Mouse (Mus musculus): Measurements from ENCODE around the gene Hsd17b14. TPM values are rescaled to one million over a fixed set of nuclear protein-coding genes. Genes with fewer than 3 reads are reported as not detected.
"Not testable (repeated sequence)": the region's sequence is repeated elsewhere in the genome, so short reads cannot be mapped to it uniquely, and the experiment has no call there.

Gene Hsd17b14
- not detected for polyA plus RNA-seq (2017; shearing (Covaris generic))

DNA sequence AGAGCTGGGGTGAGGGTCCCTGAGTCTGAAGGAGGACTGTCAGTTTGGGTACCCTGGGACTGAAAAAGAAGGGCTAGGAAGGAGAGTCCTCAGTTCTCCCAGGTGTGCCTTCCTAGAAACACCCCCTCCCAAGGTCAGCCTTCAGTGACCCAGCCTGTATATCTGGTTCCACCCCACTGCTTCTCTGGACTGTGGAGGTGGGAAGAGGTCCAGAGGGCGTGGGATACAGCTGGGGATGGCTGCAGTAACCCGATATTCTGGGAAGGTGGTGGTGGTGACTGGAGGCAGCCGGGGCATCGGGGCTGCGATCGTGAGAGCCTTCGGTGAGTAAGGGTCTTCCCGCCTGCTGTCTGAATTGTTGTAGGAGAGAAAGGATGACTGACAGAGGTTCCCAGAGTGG lies at the start of gene Hsd17b14:
TSS of gene Hsd17b14 (plus strand) at position 150 of the 400 bp plus-strand sequence.
- no peak for ATAC-seq

DNA sequence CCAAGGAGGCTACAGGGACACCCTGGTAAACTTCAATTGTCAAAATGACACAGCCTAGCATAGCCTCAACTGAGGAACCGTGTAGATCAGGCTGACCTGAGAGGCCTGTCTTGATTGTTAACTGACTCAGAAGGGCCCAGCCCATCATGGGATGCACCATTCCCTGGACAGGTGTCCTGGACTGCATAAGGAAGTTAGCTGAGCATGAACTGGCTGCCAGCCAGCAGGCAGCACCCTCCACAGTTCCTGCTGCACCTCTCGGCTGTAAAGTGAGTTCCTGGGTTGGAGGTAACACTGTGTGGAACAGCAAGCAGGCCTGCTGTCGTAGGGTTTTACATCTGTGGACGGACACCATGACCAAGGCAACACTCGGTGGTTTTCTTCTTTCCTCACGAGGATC lies 47.1 kb upstream of the Hsd17b14 start:
- ATAC-seq, result no peak

DNA sequence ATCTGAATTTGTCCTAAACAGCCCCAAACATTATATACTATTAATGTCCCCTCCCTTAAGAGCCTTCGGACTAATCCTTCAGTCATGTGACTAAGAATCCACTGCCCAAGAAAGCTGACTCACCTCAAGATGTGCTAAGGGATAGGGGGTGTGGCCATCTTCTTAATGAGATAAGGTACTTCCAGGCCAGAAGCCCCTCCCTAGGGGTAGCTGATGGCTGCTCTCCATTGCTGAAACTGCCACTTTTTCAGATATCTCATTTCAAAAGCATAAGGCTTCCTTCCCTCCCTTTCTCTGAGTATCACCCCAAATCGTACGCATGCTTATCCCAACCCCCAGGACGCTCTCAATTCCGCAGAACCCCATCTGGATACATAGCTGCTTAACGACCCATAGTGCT lies 46.1 kb upstream of the Hsd17b14 start:
- ATAC-seq, result no peak

DNA sequence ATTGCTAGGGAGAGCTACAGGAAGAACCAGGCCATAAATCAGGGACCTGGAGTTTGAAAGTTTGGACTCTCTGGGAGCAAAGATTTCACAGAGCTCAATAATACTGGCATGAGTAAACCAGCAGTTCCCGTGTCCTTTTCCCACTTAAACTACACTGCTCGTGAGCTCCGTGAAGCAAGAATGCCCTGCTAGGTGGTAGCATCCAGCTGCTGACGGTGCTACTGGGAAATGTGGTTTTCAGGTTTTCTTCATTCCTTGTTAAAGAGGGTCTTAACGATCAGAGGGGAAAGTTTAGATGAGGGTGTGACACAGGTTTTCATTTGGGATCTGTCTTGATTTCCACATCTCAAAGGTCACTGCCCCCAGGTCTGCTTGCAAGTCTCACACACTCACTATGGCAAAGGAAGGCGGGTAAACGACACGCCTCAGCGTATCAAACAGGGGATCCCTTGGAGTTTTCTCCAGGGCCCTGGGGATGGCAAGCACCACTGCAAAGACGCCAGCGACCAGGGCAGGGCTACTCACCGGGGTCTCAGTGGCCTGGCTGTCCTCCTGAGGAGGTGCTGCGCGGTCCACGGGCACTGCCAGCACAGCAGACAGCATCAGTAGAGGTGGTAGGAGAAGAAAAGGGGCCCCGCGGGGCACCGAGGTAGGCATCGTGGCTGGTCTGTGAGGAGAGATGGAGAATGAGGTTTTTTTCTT lies 45.4 kb upstream of the Hsd17b14 start:
- ATAC-seq, result peak; percentile 11

DNA sequence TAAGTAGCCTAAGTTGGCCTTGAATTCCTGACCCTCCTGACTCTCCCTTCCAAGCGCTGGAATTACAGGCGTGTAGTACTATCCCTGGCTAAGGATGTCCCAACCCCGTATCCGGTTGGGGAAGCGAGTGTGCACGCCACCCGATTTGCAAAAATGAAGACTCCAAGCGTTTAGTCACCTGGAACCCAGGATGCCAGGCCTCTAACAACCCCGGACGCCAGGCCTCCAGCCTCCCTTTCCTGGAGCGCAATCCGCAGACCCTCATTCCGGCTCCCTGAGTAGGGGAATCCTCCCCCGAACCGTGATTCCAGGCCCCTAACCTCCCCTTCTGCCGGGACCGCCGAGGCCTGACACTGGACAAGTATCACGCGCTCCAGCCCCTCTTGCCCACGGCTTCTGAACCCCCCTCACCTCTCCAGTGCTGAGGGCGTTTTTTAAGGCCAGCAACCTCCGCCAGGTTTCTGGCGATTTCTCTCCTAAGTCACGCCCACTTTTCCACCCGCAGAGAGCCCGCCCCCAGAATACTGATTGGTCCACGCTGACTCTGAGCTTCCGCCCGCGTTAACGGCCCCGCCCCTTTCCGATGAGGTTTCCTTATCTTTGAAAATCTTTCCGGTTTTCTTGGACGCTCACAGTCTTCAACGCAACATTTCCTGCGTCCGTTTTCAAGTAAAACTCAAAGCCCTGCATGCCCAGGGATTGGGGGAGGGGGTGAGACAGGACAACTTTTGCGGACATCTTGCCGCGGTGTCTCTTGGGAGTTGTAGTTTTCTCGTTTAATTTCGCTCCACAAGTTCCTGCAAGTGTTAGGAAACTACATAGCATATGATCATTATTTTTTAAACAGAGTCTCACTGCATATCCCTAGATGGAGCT lies 44.5 kb upstream of the Hsd17b14 start, which contains the start of gene Nucb1:
TSS of gene Nucb1 (minus strand) at position 495 of the 876 bp plus-strand sequence.
- peak; percentile 89 for ATAC-seq

DNA sequence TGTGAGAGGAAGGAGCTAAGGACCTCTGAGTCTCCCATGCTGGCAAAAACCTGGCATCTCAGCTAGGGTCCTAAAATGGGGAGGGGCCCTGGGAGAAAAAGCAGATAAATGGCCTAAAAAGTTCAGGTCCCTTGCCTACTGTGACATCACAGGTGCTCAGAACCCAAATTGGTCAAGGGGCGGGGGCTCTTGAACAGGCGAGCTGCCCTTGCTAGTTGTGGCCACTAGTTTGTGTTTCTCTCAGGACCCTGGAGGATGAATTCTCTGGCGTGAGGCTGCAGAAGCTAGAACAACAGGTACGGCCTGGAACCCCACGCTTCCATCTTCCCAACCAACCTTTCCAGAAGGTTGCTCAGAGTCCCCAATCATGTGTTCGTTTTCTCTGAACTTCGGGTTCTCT lies 40.3 kb upstream of the Hsd17b14 start:
- ATAC-seq, result no peak

DNA sequence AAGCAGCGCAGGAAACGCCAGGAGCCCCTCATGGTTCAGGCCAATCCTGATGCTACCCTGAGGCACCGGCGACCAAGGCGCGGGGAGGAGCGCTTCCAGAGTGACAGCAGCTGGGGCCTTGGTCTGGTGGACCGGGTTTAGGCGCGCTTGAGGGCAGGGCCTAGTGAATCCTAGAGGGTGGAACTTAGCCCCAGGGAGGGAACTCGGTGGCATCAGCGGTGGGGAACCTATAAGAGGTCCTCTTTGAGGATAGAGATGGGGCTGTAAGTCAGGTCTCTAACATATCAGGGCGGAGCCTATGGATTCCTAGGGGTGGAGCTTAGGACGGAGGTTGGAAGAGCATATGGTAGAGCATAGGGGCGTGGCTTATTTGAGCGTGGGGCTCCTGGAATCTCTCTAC lies 39.3 kb upstream of the Hsd17b14 start:
- ATAC-seq, result no peak

DNA sequence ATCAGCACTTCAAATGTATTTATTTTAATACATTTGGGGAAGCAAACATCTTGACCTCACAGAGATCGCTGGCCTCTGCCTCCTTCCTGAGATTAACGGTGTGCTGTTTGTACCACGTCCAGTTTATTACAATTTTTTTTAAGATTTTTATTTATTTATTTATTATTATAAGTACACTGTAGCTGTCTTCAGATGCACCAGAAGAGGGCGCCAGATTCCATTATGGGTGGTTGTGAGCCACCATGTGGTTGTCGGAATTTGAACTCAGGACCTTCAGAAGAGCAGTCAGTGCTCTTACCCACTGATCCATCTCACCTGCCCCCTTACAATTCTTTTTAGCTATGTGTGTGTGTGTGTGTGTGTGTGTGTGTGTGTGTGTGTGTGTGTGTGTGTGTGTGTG lies 37.8 kb upstream of the Hsd17b14 start:
- ATAC-seq, result not testable (repeated sequence)

DNA sequence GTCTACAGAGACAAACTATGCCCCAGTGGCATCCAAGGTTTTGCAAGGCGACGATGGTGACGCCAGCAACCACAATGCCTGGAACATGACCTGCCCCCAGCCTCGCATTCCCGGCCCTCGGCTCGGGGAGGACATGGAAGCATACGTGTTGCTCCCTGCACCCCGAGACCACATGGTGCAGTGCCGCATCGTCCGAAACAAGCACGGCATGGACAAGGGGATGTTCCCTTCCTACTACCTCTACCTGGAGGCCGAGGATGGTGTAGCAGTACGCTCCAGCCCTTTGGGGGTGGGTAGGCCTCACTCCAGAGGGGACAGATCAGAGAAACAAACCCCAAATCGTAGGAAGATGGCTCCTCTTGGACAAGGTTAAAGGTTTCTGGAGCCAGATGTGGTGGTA lies 36.1 kb upstream of the Hsd17b14 start:
- ATAC-seq, result no peak

DNA sequence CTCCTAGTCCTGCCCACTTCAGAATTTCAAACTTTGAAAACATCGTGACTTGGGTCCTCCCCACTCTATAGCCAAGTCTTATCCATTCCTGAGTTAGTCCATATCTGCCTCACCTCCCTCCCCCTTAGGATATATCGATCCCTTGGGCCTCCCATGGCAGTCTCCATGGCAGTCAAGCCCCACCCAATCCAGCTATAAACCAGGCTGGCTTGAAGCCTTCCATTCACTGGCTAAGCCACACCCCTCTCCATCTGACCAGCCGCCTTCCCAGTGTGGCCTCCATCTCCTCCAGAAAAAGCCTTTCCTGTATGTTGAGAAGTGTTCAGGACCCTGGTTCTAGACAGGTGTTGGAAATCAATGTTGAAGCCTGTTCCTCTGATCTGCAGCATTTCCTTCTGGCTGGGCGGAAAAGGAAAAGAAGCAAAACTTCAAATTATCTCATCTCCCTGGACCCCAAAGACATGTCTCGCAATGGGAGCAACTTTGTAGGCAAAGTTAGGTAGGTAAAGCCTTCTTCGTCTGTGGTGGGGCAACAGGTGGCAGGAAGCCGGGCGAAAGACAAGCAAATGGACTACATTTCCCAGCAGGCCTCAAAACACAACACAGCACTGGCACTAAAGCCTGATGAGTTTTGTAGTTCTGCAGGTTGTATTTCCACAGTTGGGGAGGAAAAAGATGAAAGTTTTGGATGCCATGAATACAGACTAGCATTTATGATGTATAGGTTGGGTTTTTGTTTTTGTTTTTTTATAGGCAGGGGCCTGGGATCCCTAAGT lies 35.2 kb upstream of the Hsd17b14 start:
- ATAC-seq, result no peak

DNA sequence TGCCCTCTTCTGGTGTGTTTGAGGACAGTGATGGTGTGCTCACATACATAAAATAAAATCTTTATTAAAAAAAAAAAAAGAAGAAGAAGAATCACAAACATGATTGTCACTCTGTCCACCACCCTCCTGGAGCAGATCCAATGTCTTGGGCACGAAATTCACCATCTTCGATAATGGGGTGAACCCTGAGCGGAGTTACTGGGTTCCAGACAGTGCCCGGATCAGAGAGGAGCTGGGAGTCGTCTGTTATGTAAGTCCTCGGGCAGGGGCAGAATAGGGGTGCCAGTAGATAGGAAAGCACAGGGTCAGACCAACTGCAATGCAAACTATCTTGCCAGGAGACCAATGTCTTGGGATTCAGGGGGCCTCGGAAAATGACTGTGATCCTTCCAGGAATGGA lies 34.1 kb upstream of the Hsd17b14 start:
- ATAC-seq, result no peak

DNA sequence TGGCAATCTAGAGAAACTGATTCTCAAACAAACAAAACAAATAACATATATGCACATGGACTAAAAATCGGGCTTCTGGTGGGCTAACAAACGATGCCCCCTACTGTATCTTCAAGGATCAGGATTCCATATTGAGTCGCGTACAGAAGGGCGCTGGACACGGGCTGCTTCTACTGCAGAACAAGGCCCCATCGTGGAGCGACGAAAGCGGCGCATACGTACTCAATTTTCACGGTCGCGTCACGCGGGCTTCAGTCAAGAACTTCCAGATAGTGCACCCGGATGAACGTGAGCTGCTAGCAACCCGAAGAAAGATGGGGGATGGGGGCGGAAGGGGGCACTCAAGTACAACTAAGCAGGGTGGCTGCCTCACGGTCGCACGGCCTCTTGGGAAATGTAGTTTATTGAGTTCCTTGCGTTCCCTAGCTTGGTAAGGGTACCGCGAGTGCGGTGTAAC lies 32.9 kb upstream of the Hsd17b14 start:
- peak; percentile 63 for ATAC-seq

DNA sequence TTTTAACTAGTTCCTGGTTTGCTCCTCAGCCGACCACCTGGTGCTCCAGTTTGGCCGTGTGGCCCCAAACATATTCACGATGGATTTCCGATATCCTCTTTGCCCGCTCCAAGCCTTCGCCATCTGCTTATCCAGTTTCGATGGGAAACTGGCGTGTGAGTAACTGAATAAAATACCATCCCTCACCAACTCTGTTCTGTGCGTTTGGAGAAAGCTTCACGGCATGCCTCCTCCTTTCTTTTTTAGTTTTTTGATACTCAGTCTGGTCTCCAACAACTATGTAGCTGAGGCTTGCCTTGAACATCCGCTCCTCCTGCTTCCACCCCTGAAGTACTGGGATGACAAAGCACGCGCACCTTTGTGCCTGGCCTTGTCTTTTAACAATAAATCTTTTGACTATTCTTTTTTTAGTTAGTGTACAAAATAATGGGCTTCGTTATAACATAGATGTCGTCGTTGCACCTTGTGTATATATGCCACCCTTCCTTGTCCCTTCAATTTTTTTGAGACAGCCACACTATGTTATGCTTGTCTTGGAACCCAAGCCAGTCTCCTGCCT lies 32.4 kb upstream of the Hsd17b14 start:
- no peak for ATAC-seq

DNA sequence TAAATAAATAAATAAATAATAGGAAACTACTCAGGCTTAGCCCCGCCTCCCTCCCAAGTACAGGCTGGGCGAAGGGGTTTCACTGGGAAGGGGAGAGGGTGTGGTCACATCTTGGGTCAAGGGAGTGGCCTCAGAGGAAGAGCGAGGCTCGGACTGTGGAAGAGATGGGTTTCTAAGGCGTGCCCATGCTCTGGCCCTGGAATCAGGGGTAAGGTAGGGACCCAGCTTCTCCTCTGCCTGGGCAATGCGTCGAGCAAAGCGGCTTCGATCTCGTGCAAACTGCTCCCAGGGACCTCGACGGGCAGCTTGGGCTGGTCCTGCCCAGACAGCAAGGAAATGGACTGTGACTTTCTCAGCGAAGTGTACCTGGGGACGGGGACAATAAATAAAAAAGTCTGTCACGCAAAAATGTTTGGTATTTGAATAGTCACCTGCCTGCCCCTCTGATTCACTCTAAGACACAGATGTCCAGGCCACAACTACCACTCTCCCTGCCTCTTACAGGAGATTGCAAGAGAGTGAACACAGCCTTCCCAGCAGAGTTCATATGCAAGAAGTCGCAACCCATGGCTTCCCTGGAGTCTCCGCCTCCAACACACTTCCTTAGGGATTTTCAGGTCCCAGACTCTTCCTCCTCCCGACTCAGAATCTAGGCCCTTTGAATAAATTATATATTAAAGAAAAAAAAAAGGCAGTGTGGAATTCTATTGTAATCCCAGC lies 31.6 kb upstream of the Hsd17b14 start:
- no peak for ATAC-seq

DNA sequence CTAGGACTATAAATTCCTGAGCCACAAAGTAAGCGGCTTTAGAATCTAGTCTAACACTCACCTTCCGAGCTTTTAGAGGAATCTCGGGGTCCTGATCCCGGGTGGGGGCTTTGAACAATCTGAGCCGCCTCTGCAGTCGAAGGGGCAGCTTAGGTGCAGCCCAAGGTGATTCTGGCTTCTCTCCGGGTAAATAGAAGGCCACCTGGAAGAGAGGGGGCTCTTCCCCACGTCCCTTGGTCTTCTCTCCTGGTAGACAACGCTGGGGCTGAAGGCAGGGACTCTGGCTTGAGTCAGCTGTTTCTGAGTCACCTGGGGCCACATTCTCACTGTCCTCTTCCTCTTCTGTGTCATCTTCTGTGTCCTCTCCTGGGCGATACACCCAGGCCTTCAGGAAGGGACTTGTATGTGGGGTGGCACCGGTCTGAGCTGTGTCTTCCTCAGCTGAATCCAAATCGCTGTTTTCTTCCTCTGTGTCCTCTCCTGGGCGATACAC lies 31.0 kb upstream of the Hsd17b14 start:
- ATAC-seq, result no peak

DNA sequence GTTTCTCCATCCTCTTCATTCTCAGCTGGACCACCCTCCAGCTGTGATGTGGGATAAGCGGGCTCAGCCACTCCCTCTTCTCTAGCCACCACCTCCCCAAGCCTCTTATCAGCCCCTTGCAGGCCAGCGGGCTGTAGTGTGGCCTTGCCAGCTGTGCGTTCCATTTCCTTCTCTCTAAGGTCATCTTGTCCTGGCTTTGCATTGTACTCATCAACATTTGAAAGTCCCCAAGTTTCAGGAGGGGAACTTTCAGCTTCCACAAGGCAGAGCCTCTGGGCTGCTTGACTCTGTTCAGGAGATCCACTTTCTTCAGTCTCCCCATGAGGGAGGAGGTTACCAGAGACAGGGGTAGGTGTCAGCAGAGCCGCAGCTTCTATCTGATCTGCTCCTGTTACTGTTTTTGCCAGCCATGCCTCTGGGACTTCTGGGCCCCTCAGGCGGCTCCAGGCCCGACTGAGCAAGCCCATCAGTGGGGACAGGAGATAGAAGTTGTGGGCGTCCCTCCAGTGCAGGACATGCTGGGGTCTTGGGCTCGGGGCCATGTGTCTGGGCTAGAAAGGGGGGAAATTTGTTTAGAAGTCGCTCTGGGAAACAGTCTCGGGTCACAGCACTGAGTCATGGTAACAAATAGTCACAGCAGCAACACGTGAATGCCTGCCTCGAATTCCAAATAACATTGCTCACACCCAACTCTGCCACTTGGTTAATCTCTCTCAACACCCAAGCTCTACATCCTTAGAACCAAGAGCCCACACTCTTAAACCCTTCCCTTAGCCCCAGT lies 29.7 kb upstream of the Hsd17b14 start:
- ATAC-seq, result no peak

DNA sequence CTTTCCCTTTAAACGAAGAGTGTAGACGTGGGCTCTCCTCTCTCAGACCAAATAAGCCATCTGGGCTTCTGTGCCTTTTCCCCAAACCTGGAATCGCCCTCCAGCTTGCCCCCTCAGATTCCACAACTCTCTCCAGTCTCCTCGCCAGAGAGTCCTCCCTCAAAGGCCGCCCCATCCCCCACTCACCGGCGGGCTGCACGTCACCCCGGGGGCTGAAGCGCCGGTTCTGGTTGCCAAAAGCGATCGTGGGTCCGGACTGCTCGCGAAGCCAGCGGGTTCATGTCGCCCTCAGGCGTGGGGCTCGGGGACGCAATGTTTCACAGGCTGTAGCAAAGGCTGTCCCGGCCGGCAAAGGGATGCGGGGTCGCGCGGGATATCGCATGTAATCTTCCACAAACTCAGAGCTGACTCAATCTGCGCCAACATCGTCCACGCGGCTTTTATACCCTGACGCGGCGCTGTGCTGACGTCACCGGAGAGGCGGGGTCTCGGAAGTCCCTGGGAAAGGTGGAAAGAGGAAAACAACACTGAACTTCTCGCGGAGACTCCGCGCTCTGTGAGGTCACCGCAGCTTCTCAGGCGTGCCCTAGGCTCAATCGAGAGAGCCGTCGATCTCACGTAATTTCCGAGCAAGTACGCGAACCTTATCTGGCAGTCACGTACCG lies 28.8 kb upstream of the Hsd17b14 start, which contains the start of the genes Ppp1r15a and Plekha4:
TSS of gene Ppp1r15a (minus strand) at position 460 of the 665 bp plus-strand sequence.
TSS of gene Plekha4 (plus strand) at position 522 of the 665 bp plus-strand sequence.
- peak; percentile 79 for ATAC-seq

DNA sequence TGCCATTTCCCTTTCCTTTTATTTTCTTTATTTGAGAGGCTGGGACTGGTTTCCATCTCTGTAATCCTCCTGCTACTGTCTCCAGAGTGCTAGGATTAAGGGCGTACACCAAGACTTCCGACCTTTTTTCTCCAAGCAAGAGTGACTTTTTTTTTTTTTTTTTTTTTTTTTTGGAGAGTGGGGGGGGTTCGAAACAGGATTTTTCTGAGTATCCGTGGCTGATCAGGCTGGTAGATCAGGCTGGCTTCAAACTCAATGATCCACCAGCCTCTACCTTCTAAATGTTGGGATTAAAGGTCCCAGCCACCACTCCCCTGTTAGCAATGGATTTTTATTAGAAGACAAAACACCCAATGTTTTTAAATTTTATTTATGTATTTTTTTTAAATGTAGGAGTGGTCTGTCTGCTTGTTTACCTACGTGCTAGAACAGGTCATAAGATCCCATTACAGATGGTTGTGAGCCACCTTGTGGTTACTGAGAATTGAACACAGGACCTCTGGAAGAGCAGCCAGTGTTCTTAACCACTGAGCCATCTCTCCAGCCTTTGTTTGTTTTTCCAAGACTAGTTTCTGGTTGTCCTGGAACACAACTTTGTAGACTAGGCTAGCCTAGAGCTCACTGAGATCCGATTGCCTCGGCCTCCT lies 28.1 kb upstream of the Hsd17b14 start:
- peak; percentile 13 for ATAC-seq

DNA sequence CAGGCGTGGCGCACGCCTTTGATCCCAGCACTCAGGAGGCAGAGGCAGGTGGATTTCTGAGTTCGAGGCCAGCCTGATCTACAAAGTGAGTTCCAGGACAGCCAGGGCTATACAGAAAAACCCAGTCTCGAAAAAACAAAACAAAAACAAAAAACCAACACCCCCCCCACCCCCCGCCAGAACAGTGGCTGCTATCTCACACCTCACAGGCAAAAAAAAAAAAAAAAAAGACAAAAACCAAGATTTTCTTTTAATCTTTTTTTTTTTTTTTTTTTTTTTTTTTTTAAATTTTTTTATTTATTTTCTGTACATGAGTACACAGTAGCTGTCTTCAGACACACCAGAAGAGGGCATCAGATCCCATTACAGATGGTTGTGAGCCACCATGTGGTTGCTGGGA lies 27.5 kb upstream of the Hsd17b14 start:
- ATAC-seq, result not testable (repeated sequence)

DNA sequence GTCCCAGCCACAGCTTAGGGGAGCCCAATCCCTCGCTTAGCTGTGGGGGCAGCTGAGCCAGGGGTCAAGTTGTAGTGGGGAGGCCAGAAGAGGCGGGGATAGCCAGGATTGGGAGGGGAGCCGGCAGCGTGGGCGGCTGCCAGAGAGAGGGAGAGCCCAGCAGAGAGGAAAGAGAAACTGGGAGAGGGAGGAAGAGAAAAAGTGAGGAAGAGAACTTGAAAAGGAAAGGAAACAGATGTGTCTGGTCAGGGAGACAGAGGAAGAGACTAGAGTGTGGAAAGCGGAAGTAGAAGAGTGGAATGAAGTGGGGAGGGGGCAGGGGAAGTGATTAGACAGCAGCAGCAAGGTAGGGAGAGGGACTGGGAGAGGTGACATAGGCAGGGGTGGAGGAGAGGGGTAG lies 25.2 kb upstream of the Hsd17b14 start:
- ATAC-seq, result no peak

Measured in activated CD4-positive, CD25-positive, alpha-beta regulatory T cell, adult 4 months (primary cell).